Mouse (Mus musculus) urinary bladder, adult 2 months (tissue): ENCODE results near the gene Scarb1. TPM values are rescaled to one million over a fixed set of nuclear protein-coding genes. Genes with fewer than 3 reads are reported as not detected.

Experiments used
- DNase-seq: peaks from one replicate; pipeline ENCODE4 v3.0.0; 2022; ENCODE audit warnings: low spot score
- polyA plus RNA-seq: library from polyadenylated mRNA; depleted of rRNA; stranded (reverse); fragments of >200 nt; gene quantifications from 2 replicates; pipeline ENCODE4 v1.2.3, GENCODE M21; 2012

Scarb1 gene
- polyA plus RNA-seq, 1 experiment = 75.6 TPM

DNA sequence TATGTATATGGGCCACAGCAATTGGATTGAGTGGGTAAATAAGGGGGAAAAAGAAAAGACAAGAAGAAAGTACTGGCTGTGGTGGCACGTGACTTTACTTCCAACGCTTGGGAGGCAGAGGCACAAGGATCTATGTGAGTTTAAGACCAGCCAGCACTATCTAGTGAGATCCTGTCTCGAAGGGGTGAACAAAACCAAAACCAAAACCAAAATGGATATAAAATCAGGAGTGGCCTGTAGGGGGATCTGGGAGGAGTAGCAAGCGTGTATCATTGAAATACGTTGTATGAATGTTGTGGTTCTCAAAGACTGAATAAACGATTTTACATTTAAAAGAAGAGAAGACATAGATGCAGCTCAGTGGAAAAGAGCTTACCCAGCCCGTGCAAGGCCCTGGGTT, 34.5 kb downstream of the Scarb1 start:
- DNase-seq = no peak

DNA sequence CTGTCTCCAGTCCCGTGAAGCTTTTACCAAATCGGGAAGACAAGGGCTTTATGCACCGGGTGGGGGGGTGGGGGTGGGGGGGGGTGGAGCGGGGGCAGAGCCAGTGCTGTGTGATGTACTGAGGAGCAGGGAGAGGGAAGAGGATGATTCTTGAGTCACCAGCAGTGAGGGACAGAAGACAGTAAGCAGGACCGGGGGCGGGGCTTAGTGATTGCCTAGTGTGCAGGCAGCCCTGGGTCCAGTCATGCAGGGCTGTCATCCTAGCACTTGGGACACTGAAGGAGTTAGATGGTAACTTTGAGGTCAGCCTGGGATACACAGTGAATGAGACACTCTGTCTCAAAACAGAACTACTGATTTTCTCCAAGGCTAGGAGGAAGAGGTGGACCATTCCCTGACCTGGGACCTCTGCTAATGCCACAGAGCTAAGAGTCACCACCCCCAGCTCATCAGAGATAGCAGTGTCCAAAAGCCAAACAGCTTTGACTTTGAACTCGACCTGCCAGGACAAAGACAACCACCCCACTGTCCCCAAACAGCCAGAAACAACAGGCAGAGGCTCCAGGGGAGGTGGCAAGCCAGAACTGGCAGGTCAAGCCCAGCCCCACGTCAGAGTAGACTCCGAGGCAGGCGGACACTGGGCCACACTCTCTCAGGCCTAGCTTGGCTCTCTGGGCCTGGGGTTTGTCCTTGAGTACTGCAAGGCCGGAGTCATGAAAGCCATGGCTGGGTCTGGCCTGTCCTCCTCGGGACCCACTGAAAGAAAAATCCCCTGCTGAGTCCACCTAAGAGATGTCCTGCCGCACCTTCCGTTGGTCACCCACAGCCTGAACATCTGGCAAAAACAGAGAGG, 35.4 kb downstream of the Scarb1 start:
- no peak for DNase-seq

DNA sequence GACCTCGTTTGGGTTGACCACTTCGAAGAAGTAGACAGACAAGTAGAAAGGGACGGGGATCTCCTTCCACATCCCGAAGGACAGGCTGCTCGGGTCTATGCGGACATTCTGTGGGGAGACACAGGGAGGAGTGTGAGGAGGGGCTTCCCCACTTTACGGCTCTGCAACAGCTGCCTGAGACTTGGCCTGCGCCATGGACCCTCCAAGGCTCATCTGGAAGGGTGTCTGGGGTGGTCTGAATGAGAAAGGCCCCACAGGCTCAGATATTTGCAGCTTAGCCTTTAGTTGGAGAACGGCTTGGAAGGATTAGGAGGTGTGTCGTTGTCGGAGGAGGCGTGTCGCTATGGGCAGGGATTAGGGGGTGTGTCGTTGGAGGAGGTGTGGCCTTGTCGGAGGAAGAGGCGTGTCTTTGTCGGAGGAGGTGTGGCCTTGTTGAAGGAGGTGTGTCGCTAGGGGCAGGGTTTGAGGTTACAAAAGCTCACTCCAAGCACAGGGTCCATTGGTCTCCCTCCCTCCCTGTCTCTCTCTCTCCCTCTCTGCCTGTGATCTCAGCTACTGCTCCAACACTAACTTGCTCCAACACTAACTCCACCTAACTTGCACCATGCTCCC, 36.5 kb downstream of the Scarb1 start:
- no peak for DNase-seq

DNA sequence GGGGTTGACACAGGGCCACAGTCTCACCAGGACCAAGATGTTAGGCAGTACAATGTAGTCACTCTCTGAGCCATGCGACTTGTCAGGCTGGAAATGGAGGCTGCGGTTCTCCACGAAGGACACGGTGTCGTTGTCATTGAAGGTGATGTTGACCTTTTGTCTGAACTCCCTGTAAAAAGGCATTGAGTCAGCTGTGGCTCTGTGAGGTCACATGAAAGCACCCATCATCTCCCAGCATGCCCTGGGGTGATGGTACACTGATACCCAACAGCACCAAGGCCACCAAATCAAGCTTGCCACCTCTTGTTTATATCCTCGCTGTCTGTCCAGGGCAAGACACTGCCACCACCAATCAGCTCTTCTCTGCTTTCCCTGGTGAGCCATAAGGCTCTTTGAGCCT, 37.8 kb downstream of the Scarb1 start:
- no peak for DNase-seq

DNA sequence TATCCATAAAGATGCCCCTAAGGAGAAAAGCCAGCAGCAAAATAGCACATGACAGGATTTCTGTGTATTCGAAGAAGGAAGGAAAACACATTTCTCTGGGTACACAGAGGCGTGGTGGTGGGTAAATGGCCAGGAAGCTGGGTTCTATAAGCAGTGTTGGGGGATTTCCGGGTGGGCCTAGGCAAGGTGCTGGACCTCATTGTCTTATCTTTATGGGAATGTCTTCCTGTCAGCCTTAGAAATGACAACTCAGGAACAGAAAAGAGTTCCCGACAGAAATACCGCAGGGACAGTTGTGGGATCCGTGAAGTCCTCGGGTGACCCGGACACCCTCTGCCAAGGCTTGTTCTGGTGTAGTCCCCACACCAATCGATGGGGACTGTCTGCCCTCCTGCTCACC, 42.7 kb downstream of the Scarb1 start:
- DNase-seq = no peak

DNA sequence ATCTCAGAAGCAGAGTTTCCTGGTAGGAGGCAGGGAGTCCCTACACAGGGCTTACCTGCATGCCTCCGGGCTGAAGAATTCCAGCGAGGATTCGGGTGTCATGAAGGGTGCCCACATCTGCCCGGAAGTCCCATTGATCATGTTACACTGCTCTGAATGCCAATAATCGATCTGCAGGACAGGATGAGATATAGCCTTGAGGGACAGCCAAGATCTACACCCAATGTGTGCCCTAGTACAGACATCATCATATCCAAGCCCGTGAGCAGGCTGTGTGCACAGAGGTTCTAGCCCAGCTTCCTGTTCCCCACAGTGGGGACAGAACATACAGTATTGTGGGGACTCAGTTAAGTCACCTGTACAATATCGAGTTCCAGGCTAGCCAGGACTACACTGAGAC, 43.7 kb downstream of the Scarb1 start:
- DNase-seq = no peak

DNA sequence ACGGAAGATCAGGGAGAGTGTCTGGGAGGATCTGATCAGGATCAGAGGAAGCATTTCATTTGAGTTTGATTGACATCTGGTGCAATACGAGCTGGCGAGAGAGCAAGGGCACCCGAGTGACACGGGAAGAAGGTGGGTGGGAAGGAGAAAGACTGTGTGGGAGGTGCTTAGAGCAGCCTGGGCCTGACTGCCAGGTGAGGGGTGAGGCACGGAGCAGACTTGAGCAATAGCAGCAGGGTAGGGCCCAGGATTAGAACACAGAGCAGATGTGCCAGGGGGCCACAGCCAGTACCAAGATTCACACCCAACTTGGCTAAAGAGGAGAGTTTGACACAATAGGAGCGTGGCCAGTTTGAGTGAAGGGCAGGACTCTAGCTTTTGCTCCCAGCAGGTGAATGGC, 47.9 kb downstream of the Scarb1 start:
- DNase-seq = no peak

DNA sequence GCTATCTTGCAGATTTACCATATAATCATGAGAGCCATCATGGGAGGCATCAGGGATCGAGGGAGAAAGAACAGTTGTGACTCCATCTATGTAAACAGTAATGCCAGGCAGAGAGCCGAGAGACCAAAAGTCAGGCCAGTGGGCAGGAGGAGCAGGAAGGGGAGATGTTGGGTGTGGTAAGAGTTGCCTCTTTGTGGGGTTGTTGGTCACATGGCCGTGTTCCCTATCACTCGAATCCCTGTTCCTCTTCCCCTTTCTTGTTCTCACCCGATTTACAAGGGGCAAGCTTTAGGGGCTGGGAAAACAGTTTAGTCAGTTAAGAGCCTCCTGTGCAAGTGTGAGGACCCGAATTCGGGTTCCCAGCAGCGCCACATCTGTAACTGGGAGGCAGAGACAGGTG, 49.0 kb downstream of the Scarb1 start:
- DNase-seq = no peak

DNA sequence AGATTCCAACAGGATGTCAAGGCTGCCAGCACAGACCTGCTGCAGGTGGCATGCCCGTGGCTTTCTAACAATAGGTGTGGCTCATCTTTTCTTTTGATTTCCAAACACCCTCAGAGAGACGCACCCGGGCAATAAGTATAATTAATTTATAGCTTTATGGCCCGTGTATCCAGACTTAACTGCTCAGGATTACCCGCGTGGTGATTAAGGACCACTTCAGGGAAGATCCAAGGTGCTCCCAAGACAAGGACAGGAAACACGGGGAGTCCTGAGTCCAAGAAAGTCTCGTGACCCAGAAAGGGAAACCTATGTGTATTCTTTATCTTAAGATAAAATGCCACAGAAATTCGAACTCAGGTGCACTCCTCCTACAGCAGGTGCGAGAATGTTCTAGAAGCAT, 49.5 kb downstream of the Scarb1 start:
- no peak for DNase-seq

DNA sequence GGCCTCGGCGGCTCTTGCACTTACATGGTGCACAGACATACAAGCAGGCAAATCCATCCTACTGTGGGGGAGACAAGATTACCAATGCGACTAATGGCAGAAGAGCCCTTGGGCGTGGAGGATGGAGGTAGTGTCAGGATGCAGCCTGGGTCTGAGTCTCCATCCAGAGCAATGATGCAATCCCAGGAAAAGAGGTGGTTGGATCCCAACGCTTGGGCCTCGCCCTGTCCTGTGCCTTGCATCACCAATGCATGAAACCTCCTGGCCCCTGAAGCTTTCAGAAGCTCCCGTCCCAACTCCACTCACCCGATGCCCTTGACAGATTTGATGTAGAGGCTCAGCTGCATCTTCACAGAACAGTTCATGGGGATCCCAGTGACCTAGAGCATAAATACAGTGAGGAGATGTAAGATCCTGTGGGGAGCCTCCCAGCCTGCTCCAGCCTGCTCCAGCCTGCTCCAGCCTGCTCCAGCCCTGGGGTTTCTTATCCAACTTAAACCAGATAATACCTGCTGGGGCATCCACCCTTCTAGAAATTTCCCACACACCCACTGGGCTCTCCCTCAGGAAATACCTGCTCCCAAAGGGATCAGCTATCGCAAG, 53.7 kb downstream of the Scarb1 start:
- DNase-seq = no peak

DNA sequence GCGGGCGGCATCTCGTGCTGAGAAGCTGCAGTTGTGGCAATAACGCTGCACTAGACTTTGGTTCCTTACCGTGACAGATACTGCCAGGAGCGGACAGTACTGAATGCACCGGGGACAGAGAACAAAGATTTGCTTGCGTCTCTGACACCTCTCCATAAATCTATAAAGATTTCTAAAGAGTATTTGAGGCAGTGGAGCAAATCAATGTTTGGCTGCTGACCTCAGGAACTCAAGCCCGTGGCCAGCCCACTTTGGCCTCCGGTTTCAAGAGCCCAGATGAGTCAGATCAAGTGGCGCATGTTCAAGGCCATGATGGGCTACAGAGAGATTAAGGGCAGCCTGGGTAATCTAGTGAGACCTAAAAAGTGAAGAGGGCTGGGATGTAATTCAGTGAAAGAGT, 54.8 kb downstream of the Scarb1 start:
- DNase-seq = no peak

DNA sequence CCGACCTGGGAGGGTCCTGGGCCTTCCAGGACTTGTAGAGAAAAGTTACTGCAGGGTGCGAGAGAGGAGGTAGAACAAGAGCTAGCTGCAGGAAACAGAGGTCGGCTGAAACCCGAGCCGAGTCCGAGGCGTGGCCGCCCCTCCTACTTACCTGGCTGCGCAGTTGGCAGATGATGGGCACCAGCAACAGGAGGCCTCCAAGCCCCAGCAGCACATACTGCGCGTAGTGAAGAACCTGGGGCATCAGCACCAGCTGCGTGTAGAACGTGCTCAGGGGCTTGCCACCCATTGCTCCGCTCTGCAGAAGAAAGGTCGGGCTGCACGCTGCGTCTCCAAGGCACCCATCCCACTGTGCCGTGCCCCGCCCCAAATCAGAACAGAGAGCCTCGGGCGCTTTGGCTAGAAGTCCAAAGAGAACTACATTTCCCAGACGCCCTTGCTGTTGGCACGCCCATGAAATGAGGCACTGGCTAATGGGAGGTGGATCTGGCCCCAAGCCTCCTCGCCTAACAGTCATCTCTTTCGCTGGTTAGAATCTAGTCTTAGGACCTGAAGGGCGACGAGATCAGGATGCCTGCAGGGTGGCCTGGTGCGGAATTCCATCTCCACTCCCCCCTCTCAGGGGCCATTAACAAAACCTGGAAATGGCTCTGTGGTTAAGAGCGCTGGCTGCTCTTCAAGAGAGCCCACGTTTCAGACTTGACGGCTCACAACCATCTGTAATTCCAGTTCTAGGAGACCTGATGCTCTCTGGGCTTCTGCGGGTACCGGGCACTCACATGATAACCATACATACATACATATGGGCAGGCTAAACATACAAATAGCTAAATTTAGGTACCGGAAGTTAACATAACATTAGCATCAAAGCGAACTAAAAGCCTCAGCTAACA, 56.9 kb downstream of the Scarb1 start:
- no peak for DNase-seq

DNA sequence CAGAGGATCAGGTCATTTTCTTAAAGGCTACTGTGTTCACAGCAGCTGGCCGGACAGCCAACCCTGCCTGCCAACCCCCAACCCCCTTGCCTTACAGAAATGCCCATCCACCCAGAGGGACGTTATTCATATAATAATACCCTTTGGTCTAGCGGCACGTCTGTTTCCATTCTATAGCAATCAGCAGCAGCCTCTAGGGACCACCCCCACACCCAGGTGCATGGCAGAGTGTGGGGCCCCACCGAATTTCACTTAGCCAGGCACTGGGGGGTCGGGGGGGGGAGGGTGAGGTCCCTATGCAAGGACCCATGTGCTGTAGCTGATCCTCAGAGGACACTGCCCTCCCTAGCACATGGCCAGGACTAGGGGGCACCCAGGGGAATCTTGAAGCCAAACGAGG, 61.7 kb downstream of the Scarb1 start:
- DNase-seq = no peak

DNA sequence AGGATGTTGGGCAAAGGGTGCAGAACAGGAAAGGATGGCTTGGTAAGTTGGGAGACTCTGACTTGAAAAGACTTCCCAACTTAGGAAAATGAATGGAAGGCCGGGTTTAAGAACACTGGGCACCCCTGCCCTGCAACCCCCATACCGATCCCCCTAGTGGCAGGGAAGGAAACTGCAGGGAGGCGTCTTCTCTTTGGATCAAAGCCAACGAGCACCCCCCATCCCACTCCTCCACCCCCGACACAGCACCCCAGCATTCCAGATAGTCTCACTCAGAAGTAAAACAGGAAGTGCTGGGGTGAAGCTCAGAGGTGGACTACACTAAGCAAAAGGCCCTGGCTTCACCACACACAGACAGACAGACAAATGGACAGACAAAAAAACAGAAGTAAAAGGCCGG, 62.6 kb downstream of the Scarb1 start:
- DNase-seq = no peak

DNA sequence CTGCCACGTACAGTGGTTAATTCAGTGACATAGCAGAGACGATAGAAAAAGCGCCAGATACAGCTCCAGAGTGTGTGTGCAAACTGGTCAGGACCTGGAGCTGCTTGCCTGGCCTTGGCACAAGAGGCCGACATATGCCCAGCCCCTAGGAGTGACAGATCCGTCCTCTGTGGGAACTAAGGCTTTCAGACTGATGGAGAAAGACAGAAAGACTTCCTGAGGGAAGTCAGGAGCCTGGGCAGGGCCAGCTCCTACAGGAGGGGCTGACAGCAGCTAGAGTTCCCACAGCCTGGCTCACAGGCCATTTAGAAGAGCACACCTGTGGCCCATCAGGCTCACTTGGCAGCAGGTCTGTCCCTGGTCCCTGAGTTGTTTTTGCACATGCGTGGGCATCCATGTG, 63.6 kb downstream of the Scarb1 start:
- no peak for DNase-seq

DNA sequence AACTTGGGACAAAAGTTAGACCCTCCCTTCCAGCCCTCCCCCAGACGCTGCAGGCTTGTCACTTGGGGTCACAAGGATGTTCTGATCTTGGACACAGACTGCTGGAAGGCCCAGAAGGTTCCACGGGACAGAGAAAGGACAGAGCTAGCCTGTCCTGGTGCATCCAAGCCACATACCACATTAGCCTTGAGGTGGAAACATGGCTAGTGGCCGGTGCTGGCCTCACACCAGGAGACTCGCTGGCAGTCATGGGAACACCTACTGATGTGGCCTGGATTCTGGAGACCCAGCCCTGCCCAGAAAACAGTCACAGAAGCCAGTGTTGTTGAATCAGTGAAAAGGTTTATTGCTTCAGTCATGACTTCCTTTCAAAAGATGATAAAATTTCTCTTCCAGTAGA, 64.1 kb downstream of the Scarb1 start:
- DNase-seq = no peak

DNA sequence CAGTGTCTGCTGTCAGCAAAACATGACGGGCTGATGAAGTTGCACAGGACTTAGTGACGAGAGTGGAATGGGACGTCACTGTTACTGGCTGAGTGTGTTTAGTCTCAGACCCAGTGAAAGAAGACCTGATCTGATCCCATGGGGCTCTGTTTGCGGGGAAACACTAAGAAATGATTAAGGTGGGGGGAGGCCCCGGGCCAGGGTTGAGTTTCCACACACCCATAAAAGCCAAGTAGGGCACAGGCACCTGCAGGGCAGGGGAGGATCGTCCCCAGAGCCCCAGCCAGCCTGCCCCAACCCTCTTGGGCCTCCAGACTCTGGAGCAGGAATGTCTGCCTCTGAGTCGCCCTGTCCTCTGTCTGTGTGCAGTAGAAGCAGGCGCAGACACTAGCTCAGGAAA, 65.6 kb downstream of the Scarb1 start:
- DNase-seq = no peak

DNA sequence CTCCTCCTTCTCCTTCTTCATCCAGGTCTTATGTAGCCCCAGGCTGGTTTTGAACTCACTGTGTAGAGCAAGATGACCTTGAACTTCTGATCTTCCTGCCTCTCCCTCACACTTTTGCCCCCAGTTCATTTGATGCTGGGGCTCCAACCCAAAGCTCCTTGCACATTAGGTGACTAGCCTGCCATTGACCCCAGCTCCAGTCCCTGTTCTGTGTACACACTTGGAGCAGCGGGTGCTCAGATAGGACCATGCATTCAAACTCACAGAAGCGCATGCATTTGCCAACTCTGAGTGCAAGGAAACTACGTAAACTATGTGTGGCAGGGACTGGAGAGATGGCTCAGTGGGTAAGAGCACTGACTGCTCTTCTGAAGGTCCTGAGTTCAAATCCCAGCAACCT, 66.1 kb downstream of the Scarb1 start:
- no peak for DNase-seq

DNA sequence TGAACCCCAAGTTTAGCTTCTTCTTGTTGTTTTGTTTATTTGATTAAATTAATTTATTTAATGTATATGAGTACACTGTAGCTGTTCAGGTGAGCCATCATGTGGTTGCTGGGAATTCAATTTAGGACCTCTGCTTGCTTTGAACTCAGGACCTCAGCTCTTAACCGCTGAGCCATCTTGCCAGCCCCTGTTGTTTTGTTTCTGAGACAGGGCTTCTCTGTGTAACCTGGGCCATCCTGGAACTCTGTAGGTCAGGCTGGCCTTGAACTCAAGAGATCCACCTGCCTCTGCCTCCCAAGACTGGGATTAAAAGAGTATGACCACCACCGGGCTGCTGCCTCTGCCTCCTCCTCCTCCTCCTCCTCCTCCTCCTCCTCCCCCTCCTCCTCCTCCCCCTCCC, 66.7 kb downstream of the Scarb1 start:
- DNase-seq = no peak

DNA sequence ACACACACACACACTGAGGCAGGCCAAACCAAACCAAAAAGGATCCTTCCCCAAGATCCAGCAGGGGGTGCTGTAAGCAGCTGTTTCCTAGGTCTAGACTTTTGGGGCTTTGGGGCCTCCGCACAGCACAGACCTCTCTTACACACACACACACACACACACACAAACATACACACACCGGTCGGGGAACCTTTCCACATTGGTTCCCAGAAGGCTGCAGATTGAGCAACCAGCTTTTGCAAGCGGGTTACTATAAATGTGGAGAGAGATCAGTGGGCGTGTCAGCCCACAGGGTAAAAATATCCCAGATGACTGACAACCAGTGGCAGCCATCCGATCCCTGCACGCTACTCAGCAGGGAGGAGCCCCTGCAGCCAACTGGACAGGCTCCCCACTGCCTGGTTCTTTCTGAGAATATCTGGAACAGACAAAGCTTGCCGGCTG, 67.2 kb downstream of the Scarb1 start:
- DNase-seq = no peak

DNA sequence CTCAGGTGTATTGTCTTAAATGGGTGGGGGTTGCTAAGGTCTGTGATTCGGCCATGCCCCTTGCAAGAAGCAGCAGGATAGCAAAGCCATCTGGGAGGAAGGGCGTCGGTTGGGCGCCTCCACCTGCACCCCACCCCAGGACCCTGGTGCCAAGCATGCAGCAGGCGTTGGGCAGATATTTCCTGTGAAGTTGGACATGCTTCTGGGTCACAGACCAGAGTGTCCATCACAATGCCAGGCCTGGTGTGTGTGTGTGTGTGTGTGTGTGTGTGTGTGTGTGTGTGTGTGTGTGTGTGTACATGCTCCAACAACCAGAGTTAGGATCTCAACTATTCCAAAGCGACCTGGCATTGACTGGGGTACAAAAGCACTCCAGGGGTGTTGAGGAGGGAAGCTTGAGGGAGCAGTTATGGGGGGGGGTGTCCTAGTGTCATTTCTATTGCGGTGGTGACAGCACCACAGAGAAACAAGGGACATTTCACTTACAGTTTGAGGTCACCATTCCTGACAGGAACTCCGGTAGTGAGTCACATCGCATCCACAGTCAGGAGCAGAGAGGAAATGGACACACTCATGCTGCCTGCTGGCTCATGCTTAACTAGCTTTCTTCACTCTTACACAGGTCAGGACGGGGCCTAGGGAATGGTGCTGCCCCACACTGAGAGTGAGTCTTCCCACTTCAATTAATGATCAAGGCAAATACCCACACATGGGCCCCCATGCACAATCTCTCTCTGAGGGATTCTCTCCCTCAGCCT, 68.5 kb downstream of the Scarb1 start:
- DNase-seq = no peak
